Mouse (Mus musculus): ENCODE results near the gene Mrpl43. TPM values are rescaled to one million over a fixed set of nuclear protein-coding genes. Genes with fewer than 3 reads are reported as not detected.
A peak's percentile ranks its signal among the peaks of the same experiment; 100 is the strongest.

Mrpl43 gene
- polyA plus RNA-seq, 1 experiment = 68.3 TPM

- TF ChIP-seq POLR2A (IDR thresholded peaks at IDR 0.05; ENCODE audit: extremely low read depth, insufficient read depth, low read length) (no peak), CTCF (IDR thresholded peaks at IDR 0.05; ENCODE audit: extremely low read depth, insufficient read depth, low read length) (no peak)
- Histone ChIP-seq H3K4me1 (ENCODE audit: control insufficient read depth, insufficient read depth, low read length) (peaks cover 5% of the 10 kb centered on the region; the same call in 1 of the 2 replicates), H3K27ac (ENCODE audit: insufficient read depth, low read length) (no peak overlapping the region), H3K4me3 (ENCODE audit: insufficient read depth, low read length) (no peak overlapping the region)
These were observed 19.2 kb downstream of the Mrpl43 start for GRCm38 (mm10) chr19:44987004-44987403.

DNA sequence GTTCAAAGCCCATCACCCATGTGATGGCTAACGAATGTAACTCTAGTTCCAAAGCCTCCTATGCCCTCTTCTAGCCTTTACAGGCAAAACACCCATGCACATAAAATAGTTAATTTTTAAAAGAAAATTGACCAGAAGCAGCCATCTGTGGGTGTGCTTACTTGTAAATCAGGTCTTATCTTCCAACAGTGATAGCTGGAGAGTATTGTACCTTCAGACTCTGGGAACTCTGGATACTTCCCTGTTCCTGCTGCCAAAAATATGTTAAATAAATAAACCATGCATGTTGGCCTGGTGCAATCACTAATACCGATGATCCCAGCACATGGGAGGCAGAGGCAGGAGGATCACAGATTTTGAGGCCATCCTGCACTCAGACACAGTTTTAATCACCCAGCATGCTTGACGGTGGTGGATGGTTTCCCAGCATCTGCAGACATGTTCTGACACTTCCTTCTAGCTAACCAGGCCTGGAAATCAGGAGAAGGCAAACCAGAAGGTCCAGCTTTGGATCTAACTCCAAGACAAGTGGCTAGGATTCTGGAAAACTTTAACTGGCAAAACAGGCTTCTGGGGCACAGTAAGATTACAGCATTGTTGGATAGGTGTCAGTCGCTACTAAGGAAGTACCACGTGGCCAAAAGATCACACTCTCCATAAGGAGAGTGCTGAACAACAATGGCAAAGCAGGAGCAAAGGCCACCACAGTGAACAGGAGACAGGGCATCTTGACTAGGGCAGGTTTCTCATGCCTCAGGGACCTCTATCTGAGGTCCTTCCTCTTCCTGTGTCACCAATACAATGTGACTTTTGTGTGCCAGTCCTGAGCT lies 20.9 kb downstream of the Mrpl43 start:
- Histone ChIP-seq H3K4me1 (ENCODE audit: control insufficient read depth, insufficient read depth, low read length) (peaks cover 5% of the 10 kb centered on the region; the same call in 1 of the 2 replicates), H3K27ac (ENCODE audit: insufficient read depth, low read length) (no peak overlapping the region), H3K4me3 (ENCODE audit: insufficient read depth, low read length) (no peak overlapping the region)
- TF ChIP-seq POLR2A (IDR thresholded peaks at IDR 0.05; ENCODE audit: extremely low read depth, insufficient read depth, low read length) (no peak), CTCF (IDR thresholded peaks at IDR 0.05; ENCODE audit: extremely low read depth, insufficient read depth, low read length) (no peak)

GRCm38 (mm10) chr19:44984420-44984819 lies 21.8 kb downstream of the Mrpl43 start:
- TF ChIP-seq CTCF (IDR thresholded peaks at IDR 0.05; ENCODE audit: extremely low read depth, insufficient read depth, low read length) (no peak), POLR2A (IDR thresholded peaks at IDR 0.05; ENCODE audit: extremely low read depth, insufficient read depth, low read length) (no peak)
- H3K4me1 ChIP-seq (ENCODE audit: control insufficient read depth, insufficient read depth, low read length) = peaks cover 5% of the 10 kb centered on the region; the same call in 1 of the 2 replicates
- H3K4me3 ChIP-seq (ENCODE audit: insufficient read depth, low read length) = no peak overlapping the region
- H3K27ac ChIP-seq (ENCODE audit: insufficient read depth, low read length) = no peak overlapping the region

DNA sequence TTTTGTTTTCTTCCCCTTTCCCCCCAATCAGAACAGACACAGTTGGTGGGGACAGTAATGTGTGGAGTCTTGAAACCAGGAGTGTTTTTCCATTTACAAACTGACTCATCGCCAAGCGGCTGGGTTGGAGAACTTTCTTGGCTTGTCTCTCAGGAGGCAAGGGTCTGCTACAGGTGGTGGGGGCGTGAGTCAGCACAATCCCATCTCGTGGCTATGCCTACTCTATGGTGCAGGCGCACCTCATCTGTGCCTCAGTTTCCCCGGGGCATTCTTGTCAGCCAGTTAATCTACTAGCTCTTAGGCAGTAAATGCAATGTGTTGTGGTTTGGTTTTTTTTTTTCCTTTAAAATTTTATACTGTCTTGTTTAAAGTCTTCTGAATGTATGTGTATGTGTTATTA lies 22.9 kb downstream of the Mrpl43 start:
- Histone ChIP-seq H3K4me1 (ENCODE audit: control insufficient read depth, insufficient read depth, low read length) (peaks cover 2% of the 10 kb centered on the region; the same call in 1 of the 2 replicates), H3K4me3 (ENCODE audit: insufficient read depth, low read length) (no peak overlapping the region), H3K27ac (ENCODE audit: insufficient read depth, low read length) (no peak overlapping the region)
- TF ChIP-seq POLR2A (IDR thresholded peaks at IDR 0.05; ENCODE audit: extremely low read depth, insufficient read depth, low read length) (no peak), CTCF (IDR thresholded peaks at IDR 0.05; ENCODE audit: extremely low read depth, insufficient read depth, low read length) (no peak)

DNA sequence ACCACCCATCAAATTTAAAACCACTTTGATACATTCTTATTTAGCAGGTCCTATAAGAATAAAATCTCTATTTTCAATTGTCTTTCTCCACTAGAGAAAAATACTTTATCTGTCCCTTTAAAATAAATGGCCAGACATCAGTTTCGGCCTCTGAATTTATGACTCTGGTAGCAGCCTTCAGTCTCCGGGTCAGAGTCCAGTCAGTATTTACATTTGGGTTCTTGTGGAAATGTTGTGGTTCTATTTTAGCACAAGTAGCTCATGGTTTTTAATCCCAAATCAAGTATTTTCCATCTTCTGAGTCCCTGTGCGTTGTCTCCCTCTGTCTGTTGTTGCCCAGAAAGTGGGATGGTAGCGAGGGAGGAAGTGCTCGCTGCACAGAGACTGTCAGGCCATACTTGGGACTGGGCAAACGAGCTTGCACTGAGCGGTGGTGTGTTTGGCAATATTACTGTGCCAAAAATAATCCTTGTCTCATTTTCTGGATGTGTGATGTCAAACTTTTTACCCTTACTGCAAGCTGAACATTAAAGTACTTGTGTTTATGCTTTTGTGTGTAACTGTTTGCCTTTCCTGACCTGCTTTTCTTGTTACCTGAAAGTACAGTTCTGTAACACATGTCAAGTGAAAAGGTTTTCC lies 23.6 kb downstream of the Mrpl43 start:
- Histone ChIP-seq H3K4me3 (ENCODE audit: insufficient read depth, low read length) (no peak overlapping the region), H3K27ac (ENCODE audit: insufficient read depth, low read length) (no peak overlapping the region), H3K4me1 (ENCODE audit: control insufficient read depth, insufficient read depth, low read length) (no peaks in the 10 kb centered on the region)
- no peak for TF ChIP-seq CTCF (IDR thresholded peaks at IDR 0.05; ENCODE audit: extremely low read depth, insufficient read depth, low read length)
- no peak for TF ChIP-seq POLR2A (IDR thresholded peaks at IDR 0.05; ENCODE audit: extremely low read depth, insufficient read depth, low read length)

- H3K27ac ChIP-seq (ENCODE audit: insufficient read depth, low read length) = peak overlapping the region; percentile 50; the same call in 1 of the 2 replicates
- no peak overlapping the region for H3K4me3 ChIP-seq (ENCODE audit: insufficient read depth, low read length)
- no peaks in the 10 kb centered on the region for H3K4me1 ChIP-seq (ENCODE audit: control insufficient read depth, insufficient read depth, low read length)
- TF ChIP-seq CTCF (IDR thresholded peaks at IDR 0.05; ENCODE audit: extremely low read depth, insufficient read depth, low read length) (no peak), POLR2A (IDR thresholded peaks at IDR 0.05; ENCODE audit: extremely low read depth, insufficient read depth, low read length) (no peak)
These were observed 25.5 kb downstream of the Mrpl43 start for GRCm38 (mm10) chr19:44980787-44981186.

DNA sequence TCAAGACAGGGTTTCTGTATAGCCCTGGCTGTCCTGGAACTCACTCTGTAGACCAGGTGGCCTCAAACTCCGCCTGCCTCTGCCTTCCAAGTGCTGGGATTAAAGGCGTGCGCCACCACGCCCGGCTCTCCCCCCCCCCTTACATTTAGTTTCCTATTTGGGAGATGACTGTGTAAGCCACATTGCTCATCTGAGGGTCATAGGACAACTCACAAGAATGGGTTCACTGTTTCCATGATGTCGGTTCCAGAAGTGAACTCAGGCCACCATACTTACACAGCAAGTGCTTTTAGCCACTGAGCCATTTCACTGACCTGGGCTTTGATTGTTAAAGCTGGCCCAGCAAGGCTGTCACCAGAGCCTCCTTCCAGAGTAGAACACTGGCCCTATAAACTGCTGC lies 29.1 kb downstream of the Mrpl43 start:
- TF ChIP-seq POLR2A (IDR thresholded peaks at IDR 0.05; ENCODE audit: extremely low read depth, insufficient read depth, low read length) (no peak), CTCF (IDR thresholded peaks at IDR 0.05; ENCODE audit: extremely low read depth, insufficient read depth, low read length) (no peak)
- H3K27ac ChIP-seq (ENCODE audit: insufficient read depth, low read length) = no peak overlapping the region
- no peak overlapping the region for H3K4me3 ChIP-seq (ENCODE audit: insufficient read depth, low read length)
- no peaks in the 10 kb centered on the region for H3K4me1 ChIP-seq (ENCODE audit: control insufficient read depth, insufficient read depth, low read length)

- Histone ChIP-seq H3K27ac (ENCODE audit: insufficient read depth, low read length) (no peak overlapping the region), H3K4me3 (ENCODE audit: insufficient read depth, low read length) (no peak overlapping the region), H3K4me1 (ENCODE audit: control insufficient read depth, insufficient read depth, low read length) (no peaks in the 10 kb centered on the region)
- no peak for TF ChIP-seq POLR2A (IDR thresholded peaks at IDR 0.05; ENCODE audit: extremely low read depth, insufficient read depth, low read length)
- TF ChIP-seq CTCF (IDR thresholded peaks at IDR 0.05; ENCODE audit: extremely low read depth, insufficient read depth, low read length) = no peak
These were observed 29.6 kb downstream of the Mrpl43 start for GRCm38 (mm10) chr19:44976636-44977035.

DNA sequence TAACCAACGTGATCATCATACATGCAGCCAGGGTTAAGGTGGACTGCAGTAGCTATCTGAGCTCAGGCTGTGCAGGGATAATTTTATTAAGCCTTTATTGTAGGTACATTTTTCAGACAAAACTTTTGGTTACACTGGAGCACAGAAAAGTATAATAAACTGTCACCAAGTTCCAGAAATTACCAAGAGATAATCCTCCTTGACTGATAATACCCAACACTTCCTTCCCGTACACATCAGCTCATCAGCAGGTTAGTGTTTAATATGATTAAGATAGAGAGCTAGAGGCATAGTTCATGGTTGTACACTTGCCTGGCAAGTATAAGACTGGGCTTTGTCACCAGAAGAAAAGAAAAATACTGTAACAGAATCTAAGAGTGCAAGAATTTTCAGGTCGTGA lies 37.9 kb downstream of the Mrpl43 start:
- Histone ChIP-seq H3K27ac (ENCODE audit: insufficient read depth, low read length) (no peak overlapping the region), H3K4me1 (ENCODE audit: control insufficient read depth, insufficient read depth, low read length) (no peaks in the 10 kb centered on the region), H3K4me3 (ENCODE audit: insufficient read depth, low read length) (no peak overlapping the region)
- no peak for TF ChIP-seq POLR2A (IDR thresholded peaks at IDR 0.05; ENCODE audit: extremely low read depth, insufficient read depth, low read length)
- TF ChIP-seq CTCF (IDR thresholded peaks at IDR 0.05; ENCODE audit: extremely low read depth, insufficient read depth, low read length) = no peak

- H3K27ac ChIP-seq (ENCODE audit: insufficient read depth, low read length) = no peak overlapping the region
- H3K4me3 ChIP-seq (ENCODE audit: insufficient read depth, low read length) = no peak overlapping the region
- H3K4me1 ChIP-seq (ENCODE audit: control insufficient read depth, insufficient read depth, low read length) = no peaks in the 10 kb centered on the region
- no peak for TF ChIP-seq CTCF (IDR thresholded peaks at IDR 0.05; ENCODE audit: extremely low read depth, insufficient read depth, low read length)
- no peak for TF ChIP-seq POLR2A (IDR thresholded peaks at IDR 0.05; ENCODE audit: extremely low read depth, insufficient read depth, low read length)
These were observed 40.3 kb downstream of the Mrpl43 start for GRCm38 (mm10) chr19:44965978-44966377.
